Mouse (Mus musculus) brain, embryonic 14.5 days (tissue): ENCODE measurements around the gene Parg. TPM values are rescaled to one million over a fixed set of nuclear protein-coding genes. Genes with fewer than 3 reads are reported as not detected.

ENCODE experiments used
- DNase-seq: peaks from one replicate; pipeline ENCODE4 v3.0.0-alpha.2; 2011; ENCODE audit warnings: low read depth
- CTCF ChIP-seq: fragments of 200-500 bp; IDR thresholded peaks from 2 replicates; pipeline ENCODE4 v1.5.1; 2012; ENCODE audit warnings: inconsistent platforms, mild to moderate bottlenecking, moderate library complexity, borderline replicate concordance; ENCODE audit not compliant: insufficient read depth, insufficient read length; ENCODE audit errors: extremely low read depth
- POLR2A ChIP-seq: fragments of 200-500 bp; IDR thresholded peaks from 2 replicates; pipeline ENCODE4 v1.6.1; 2012; ENCODE audit warnings: mild to moderate bottlenecking, inconsistent platforms, borderline replicate concordance; ENCODE audit not compliant: poor library complexity, insufficient read depth, insufficient read length, severe bottlenecking; ENCODE audit errors: extremely low read depth
- polyA plus RNA-seq: library from polyadenylated mRNA; depleted of rRNA; stranded (reverse); fragments of >200 nt; gene quantifications from 2 replicates; pipeline ENCODE4 v1.2.3, GENCODE M21; 2012; rRNA removed

Parg gene
- polyA plus RNA-seq, 1 experiment, result 22.0 TPM

DNA sequence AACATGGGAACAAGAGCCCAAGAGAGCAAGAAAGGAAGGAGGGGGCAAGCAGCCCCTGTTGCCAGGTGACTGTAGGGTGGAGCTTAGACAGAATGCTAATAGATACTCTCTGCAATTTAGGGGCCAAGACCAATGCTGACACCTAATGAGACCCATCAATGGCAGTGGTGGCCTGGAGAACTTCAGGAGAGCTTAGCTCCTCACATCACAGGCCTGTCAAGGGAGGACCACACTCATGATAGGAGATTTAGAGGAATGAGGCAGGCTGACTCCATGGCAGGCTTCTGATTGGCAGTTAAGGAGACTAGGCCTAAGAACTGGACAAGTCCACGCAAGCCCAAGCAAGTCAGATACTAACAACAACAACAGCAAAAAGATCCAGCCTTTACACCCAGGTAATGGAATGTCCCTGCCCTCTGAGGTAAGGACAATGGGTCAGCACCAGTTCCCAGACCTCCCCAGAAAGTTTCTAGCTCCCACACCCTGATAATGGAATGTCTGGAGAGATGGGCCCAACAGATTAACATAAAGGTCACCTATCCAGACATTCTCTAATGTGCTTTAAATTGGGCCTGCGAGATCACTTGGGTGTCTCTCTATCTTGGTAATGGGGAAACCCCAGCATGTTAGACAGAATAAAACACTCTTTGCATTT lies 109.8 kb downstream of the Parg start:
- DNase-seq, result no peak
- no peak for TF ChIP-seq CTCF

DNA sequence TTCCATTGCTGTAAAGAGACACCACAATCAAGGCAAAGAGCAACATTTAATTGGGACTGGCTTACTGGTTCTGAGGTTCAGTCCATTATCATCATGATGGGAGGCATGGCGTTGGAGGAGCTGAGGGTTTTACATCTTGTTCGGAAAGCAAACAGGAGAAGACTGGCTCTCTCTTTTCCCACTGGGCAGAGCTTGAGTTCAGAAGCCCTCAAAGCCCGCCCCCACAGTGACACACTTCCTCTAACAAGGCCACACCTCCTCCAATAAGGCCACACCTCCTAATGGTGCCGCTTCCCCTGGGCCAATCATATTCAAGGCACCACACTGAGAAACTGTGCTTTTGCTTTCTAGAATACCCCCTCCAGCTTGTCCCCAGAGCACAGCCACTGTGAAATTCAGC lies 116.1 kb downstream of the Parg start:
- DNase-seq, result peak; percentile 56
- no peak for TF ChIP-seq POLR2A
- TF ChIP-seq CTCF, result no peak

DNA sequence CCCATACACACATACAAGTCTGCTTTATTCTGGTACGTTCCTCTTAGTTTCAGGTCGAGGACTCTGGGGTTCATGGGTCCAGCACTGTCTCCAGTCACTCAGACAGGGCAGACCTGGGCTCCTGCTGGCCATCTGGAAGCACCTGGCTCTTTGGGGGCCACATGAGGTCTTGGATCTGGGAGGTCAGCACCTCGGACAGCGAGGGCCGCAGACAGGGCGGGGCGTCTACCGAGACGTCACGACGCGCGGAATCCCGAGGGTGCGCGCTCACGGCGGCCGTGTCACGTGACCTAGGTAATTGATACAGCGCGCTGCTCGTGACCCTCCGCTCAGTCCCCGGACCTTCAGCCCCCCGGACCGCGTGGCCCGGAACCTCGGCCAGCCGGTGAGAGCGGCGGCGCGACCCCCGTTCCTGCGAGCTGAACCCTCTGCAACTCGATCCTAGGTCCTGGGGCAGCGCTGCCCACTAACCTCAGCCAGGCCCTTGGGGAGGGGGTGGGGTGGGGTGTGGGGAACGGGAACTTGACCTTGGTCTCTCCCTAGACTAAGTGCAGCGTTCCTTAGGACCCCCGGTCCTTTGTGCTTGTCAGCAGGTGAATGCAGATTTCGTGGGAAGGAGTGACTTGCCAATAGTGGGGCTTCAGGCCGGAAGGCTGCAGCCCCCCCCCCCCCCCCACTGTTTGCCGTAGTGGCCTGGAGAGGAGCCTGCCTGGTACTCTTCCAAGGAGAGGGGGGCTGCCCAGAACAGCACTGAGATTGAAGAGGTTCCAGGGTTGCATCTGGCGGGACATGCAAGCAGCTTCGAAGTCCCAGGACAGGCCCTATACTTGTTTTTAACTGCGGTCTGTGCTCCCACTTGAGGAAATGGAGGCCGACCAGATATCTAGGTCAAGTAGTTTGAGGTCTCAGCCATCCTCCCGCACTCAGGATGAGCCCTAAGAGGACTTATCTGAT lies 120.3 kb downstream of the Parg start, which contains the start of gene Ogdhl:
Gene Ogdhl, plus strand, starts transcription at position 288 of the 954 bp plus-strand sequence.
- DNase-seq, result peak; percentile 88
- TF ChIP-seq CTCF (no peak), POLR2A (no peak)

DNA sequence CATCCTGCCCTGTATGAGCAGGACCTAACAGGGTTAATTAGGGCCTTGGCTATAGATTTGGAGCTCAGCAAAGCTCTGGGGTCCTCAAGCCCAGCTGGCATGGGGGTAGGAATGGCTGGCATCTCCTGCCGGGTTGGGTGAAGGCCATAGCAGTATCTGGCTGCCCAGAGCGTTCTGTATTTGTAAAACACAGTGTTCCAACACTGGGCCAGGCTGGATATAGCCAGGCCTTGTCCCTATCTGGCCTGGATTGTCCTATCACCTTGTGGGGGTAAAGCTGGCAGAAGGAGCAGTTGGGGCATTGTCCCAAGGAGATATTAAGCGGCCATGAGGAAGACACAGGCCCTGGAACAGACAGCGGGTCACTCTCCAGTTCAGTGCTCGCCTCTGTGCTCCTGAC lies 121.5 kb downstream of the Parg start:
- TF ChIP-seq POLR2A, result no peak
- TF ChIP-seq CTCF, result no peak
- DNase-seq, result no peak

DNA sequence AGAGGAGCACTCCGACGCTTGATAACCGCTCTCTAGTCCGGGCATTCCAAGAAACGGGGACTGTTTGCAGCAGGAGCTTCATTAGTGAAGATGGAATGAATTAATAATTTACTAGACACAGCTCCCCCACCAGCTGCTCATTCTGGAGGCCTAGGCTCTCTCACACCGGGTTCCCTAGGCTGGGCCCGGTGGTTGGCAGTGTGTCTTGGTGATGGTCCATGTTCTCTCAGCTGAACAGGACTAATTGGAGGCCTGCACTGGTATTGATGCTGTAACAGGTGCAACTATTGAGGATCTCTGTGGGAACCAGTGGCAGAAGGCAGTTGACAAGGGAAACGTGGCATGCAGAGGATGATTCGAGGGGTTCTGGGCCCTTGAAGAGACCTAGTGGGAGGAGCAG lies 125.6 kb downstream of the Parg start:
- TF ChIP-seq POLR2A (no peak), CTCF (no peak)
- DNase-seq, result peak; percentile 34

DNA sequence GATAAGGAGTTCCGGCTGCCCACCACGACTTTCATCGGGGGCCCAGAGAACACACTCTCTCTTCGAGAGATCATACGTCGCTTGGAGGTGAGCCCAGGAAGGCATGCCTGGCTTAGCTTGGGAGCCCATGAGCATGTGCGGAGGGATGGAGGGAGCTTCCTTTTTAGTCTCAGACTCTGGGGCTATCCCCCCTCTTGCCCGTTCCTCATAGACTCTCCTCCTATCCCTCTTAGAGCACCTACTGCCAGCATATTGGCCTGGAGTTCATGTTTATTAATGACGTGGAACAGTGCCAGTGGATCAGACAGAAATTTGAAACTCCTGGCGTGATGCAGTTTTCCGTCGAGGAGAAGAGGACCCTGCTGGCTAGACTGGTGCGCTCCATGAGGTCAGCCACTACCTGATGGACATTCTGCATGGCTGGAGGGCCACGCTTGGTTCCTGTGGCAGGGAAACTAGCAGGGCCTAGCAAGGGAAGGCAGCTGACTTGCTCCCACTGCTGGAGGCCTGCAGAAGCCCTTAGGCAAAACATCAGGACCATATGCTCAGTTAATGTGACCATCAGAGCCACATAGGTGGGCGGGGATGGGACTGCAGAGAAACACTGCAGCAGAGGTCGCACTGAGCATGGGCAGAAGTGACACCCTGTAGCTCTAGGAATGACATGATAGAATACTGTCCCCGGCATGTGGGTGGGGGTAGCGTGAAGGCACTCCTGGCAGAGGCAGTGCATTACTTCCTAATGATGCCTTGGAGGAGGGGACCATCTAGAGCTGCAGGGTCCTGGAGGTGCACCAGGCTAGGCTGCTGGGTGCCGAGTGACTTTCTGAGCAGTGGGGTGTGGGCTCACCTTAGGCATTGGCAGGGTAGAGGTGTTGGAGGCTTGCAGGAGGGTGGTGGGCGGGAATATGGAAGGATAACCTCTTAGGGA lies 131.0 kb downstream of the Parg start:
- peak; percentile 70 for DNase-seq
- no peak for TF ChIP-seq POLR2A
- TF ChIP-seq CTCF, result no peak

DNA sequence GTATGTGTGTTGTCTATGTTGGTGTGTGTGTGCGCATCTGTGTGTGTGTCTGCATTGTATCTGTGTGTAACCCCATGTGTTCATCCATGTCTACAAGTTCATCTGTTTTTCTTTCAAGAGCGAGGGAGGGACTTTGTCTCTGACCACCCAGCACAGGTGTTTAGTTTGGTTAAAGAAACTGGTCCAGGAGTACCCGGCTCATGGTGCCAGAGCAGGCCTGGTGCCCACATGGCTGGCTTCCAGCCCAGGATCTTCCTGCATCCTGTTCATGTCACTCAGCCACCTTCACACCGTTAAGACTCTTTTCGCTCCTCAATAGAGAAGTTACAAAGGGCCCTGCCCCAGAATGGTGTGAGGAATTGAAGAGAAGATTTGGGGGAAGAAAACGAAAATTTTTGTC lies 134.3 kb downstream of the Parg start:
- no peak for TF ChIP-seq POLR2A
- no peak for TF ChIP-seq CTCF
- peak; percentile 13 for DNase-seq

DNA sequence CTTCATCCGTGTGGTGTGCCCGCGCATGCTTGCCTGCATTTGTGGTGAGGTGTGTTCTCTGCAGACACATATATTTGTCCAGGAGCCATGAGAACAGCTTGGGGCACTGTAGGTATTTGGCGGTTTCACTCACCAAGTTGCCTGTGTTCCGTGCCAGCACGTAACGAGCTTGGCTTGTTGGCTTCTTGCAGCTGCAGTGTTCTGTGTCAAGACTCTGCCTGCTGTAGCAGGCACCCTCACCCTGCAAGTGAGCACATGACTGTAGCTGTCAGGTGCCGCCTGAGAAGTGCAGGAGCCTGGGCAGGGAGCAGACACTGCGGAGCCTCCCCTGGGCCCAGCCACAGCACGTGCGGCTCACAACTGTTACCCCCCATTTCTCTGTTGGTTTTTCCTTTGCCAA lies 134.8 kb downstream of the Parg start:
- DNase-seq, result peak; percentile 66

DNA sequence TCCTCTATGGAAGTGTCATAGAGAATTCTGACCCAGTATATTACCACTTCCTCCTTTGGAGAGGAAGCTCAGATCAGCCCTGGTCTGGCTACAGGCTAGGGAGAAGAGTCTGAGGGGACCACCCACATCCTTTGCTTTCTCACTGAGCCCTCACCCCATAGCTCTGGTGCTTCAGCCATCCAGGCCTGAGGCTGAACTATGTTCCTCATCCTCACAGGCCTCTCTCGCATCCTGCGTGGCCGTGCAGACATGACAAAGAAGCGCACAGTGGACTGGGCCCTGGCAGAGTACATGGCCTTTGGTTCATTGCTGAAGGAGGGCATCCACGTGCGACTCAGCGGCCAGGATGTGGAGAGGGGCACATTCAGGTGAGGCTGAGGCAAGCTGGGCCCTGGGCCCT lies 140.1 kb downstream of the Parg start:
- no peak for TF ChIP-seq POLR2A
- TF ChIP-seq CTCF, result no peak
- DNase-seq, result no peak

More for the DNA sequence above, 134.8 kb downstream of the Parg start:
- TF ChIP-seq CTCF, result no peak
- no peak for TF ChIP-seq POLR2A

DNA sequence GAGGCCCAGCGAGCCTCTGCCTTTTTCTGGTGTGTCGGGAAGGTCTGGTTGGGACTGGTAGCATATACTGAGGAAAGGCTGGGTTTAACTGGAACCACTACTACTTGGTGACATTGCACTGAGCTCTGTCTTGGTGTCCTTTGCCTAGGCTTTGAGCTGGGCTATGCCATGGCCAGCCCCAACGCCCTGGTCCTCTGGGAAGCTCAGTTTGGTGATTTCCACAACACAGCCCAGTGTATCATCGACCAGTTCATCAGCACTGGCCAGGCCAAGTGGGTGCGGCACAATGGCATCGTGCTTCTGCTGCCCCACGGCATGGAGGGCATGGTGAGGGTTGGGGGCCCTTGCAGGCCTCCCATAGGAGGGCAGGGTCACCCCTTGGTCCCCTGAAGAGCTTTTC lies 142.4 kb downstream of the Parg start:
- no peak for TF ChIP-seq CTCF
- TF ChIP-seq POLR2A, result no peak
- no peak for DNase-seq

DNA sequence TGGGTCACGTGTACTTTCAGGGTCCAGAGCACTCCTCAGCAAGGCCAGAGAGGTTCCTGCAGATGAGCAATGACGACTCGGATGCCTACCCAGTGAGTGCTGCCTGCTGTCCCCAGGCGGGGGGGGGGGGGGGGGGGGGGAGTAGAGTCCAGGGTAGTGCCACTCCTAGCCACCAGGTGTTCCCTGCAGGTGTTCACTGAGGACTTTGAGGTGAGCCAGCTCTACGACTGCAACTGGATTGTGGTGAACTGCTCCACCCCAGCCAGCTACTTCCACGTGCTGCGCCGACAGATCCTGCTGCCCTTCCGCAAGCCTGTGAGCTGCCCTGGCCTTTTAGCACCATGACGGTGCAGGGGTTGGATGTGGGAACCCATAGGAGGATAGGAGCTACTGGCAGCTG lies 142.9 kb downstream of the Parg start:
- DNase-seq, result no peak
- no peak for TF ChIP-seq CTCF
- TF ChIP-seq POLR2A, result no peak

Other genes starting within 250 kb of the Parg start
- 0.39 and 0.44 TPM in 2 replicates for gene Galnt15, start 173.0 kb upstream of the Parg start, polyA plus RNA-seq
- gene Oxnad1, start 116.6 kb upstream of the Parg start, polyA plus RNA-seq, result 19.4 and 20.2 TPM in 2 replicates
- 43.6 and 48.6 TPM in 2 replicates for gene Dph3, start 116.2 kb upstream of the Parg start, polyA plus RNA-seq
- gene Msmb, start 59.9 kb upstream of the Parg start, polyA plus RNA-seq, result not detected in 2 replicates
- gene Ncoa4, start 42.1 kb upstream of the Parg start, polyA plus RNA-seq, result 53.0 and 56.5 TPM in 2 replicates
- gene Timm23, start 51 bp upstream of the Parg start, polyA plus RNA-seq, result 122 and 139 TPM in 2 replicates
- 24.0 and 27.5 TPM in 2 replicates for gene Ogdhl, start 120.1 kb downstream of the Parg start, polyA plus RNA-seq
- 0.48 and 0.67 TPM in 2 replicates for gene 1700024G13Rik, start 186.4 kb downstream of the Parg start, polyA plus RNA-seq